Mouse (Mus musculus) neural tube, embryonic 11.5 days (tissue): ENCODE results near the gene Gpr75. TPM values are rescaled to one million over a fixed set of nuclear protein-coding genes. Genes with fewer than 3 reads are reported as not detected.

ENCODE experiments used
- ATAC-seq: fragments of 200-750 bp; cut with Nextera tagmentation; 2 replicates; pipeline ENCODE4 v1.8.0; 2017; ENCODE audit warnings: moderate number of reproducible peaks, mild to moderate bottlenecking, moderate TSS enrichment, moderate library complexity; ENCODE audit not compliant: insufficient read depth, low FRiP score, low TSS enrichment
- DNase-seq: peaks from one replicate; pipeline ENCODE4 v3.0.0-alpha.2; 2015; ENCODE audit warnings: low spot score
- H3K27ac ChIP-seq: fragments of 300-500 bp; sonication (generic); 2 replicates; pipeline ENCODE4 v1.5.1; 2014; ENCODE audit warnings: low read depth, mild to moderate bottlenecking, low read length
- H3K27me3 ChIP-seq: fragments of 300-500 bp; sonication (generic); 2 replicates; pipeline ENCODE4 v1.6.1; 2014; ENCODE audit warnings: mild to moderate bottlenecking, low read length, mixed read lengths; ENCODE audit not compliant: control insufficient read depth, insufficient read depth
- H3K36me3 ChIP-seq: fragments of 300-500 bp; sonication (generic); 2 replicates; pipeline ENCODE4 v1.6.1; 2014; ENCODE audit warnings: mild to moderate bottlenecking, low read length, moderate library complexity, mixed read lengths; ENCODE audit not compliant: control insufficient read depth, insufficient read depth
- H3K4me1 ChIP-seq: fragments of 300-500 bp; sonication (generic); 2 replicates; pipeline ENCODE4 v1.6.1; 2014; ENCODE audit warnings: low read length, mixed read lengths; ENCODE audit not compliant: control insufficient read depth, insufficient read depth
- H3K4me2 ChIP-seq: fragments of 300-500 bp; sonication (generic); 2 replicates; pipeline ENCODE4 v1.6.1; 2014; ENCODE audit warnings: low read depth, mild to moderate bottlenecking, moderate library complexity
- H3K4me3 ChIP-seq: fragments of 300-500 bp; sonication (generic); 2 replicates; pipeline ENCODE4 v1.5.1; 2014; ENCODE audit warnings: low read depth, low read length
- H3K9ac ChIP-seq: fragments of 300-500 bp; sonication (generic); 2 replicates; pipeline ENCODE4 v1.6.1; 2014; ENCODE audit warnings: mild to moderate bottlenecking, low read length
- H3K9me3 ChIP-seq: fragments of 300-500 bp; sonication (generic); 2 replicates; pipeline ENCODE4 v1.6.1; 2016; ENCODE audit warnings: low read length; ENCODE audit not compliant: control insufficient read depth
- WGBS: fragments of 180-500 bp; shearing (Covaris S2); extraction: QIAGEN DNeasy Blood & Tissue Kit; methylation state at CpG from one replicate; pipeline ENCODE4 v1.1.7; 2014; 5-methylcytosine and 5-hydroxymethylcytosine counted together
- polyA plus RNA-seq: library from polyadenylated mRNA; unstranded; fragments of >200 nt; fragmentation: Nextera tagmentation; extraction: Ambion mirVana; gene quantifications from 2 replicates; pipeline ENCODE4 v1.2.1, GENCODE M21; 2014

The Gpr75 gene
- 0.78 and 0.89 TPM in 2 replicates for polyA plus RNA-seq

DNA sequence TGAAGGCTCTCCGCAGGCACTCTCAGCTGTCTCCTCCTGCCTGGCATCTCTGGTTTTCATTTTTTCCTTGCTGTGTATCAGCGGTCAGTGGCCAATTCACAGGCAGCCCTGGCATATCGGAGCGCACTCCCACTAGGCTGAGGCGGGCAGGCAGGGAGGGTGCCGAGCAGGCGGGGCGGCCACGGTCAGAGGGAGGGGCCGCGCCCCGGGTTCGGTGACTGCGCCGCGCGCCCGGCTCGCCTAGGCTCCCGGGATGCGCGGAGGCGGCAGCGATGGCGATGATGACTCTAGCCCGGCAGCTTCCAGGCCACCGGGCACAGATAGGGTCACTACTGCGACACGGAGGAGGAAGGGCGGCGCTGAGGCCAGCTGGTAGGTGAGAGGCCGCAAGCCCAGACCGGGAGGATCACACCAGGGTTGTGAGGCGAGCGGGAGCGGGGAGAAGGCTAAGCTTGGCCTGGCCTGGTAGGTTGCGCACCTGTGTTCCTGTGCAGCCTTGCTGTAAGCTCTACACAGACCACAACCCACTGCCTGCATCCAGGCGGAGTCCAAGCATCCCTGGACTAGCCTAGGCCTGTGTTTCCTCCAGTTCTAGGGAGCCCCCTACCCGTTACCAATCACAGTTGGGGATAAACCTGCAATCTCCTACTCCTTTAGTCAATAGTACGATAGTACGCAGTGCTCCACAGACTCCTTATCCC lies at the start of gene Gpr75, which contains the start of gene Asb3:
Gpr75 (plus strand) TSS at position 188 of the 701 bp plus-strand sequence.
Asb3 (plus strand) TSS at position 246 of the 701 bp plus-strand sequence.
- Histone ChIP-seq H3K4me1 (0 out of 2 replicates have a peak, but pooled peaks cover 5% of the 10 kb centered on the region), H3K27me3 (no peaks in the 10 kb centered on the region), H3K4me3 (peak within 1 kb of the TSS; percentile 41), H3K4me2 (peak within 1 kb of the TSS; percentile 82), H3K27ac (0 out of 2 replicates have a peak within 1 kb of the TSS, but pooled peaks have one; percentile 6), H3K9ac (peak within 1 kb of the TSS; percentile 67), H3K9me3 (no peaks in the 10 kb centered on the region), H3K36me3 (no peaks in the 10 kb centered on the region)
- WGBS = 5% methylated on average over 41 of the region's 41 CpGs
- ATAC-seq (peak; percentile 90), DNase-seq (peak; percentile 68)

GRCm38 (mm10) chr11:30838793-30839192 lies 46.4 kb upstream of the Gpr75 start:
- H3K4me1 ChIP-seq = no peaks in the 10 kb centered on the region
- ATAC-seq (no peak), DNase-seq (no peak)
- 95% methylated on average over 2 of the region's 2 CpGs for WGBS
- H3K27me3 ChIP-seq = no peaks in the 10 kb centered on the region
- no peak overlapping the region for H3K4me3 ChIP-seq
- H3K4me2 ChIP-seq = no peak overlapping the region
- no peak overlapping the region for H3K27ac ChIP-seq
- H3K9me3 ChIP-seq = no peaks in the 10 kb centered on the region
- 0 out of 2 replicates have a peak, but pooled peaks cover 4% of the 10 kb centered on the region for H3K36me3 ChIP-seq
- no peak overlapping the region for H3K9ac ChIP-seq

GRCm38 (mm10) chr11:30844355-30844754 lies 40.8 kb upstream of the Gpr75 start:
- H3K4me3 ChIP-seq = no peak overlapping the region
- no peak overlapping the region for H3K9ac ChIP-seq
- no peaks in the 10 kb centered on the region for H3K9me3 ChIP-seq
- DNase-seq (no peak), ATAC-seq (no peak)
- H3K27me3 ChIP-seq = no peaks in the 10 kb centered on the region
- 0 out of 2 replicates have a peak, but pooled peaks cover 2% of the 10 kb centered on the region for H3K36me3 ChIP-seq
- no peaks in the 10 kb centered on the region for H3K4me1 ChIP-seq
- no peak overlapping the region for H3K27ac ChIP-seq
- no peak overlapping the region for H3K4me2 ChIP-seq
- WGBS = 79% methylated on average over 1 of the region's 1 CpGs

GRCm38 (mm10) chr11:30872425-30872824 lies 12.7 kb upstream of the Gpr75 start:
- no peak for ATAC-seq
- no peaks in the 10 kb centered on the region for H3K9me3 ChIP-seq
- no peak overlapping the region for H3K27ac ChIP-seq
- H3K9ac ChIP-seq = no peak overlapping the region
- no peak overlapping the region for H3K4me2 ChIP-seq
- H3K27me3 ChIP-seq = no peaks in the 10 kb centered on the region
- no peaks in the 10 kb centered on the region; the same call in 1 of the 2 replicates for H3K36me3 ChIP-seq
- no peak overlapping the region for H3K4me3 ChIP-seq
- no peak for DNase-seq
- no peaks in the 10 kb centered on the region for H3K4me1 ChIP-seq

- WGBS = 92% methylated on average over 2 of the region's 2 CpGs
- H3K9ac ChIP-seq = no peak overlapping the region
- DNase-seq = no peak
- H3K36me3 ChIP-seq = no peaks in the 10 kb centered on the region
- no peak overlapping the region for H3K27ac ChIP-seq
- no peak overlapping the region for H3K4me2 ChIP-seq
- H3K4me3 ChIP-seq = no peak overlapping the region
- H3K27me3 ChIP-seq = no peaks in the 10 kb centered on the region
- no peak for ATAC-seq
- no peaks in the 10 kb centered on the region for H3K9me3 ChIP-seq
- 0 out of 2 replicates have a peak, but pooled peaks cover 5% of the 10 kb centered on the region for H3K4me1 ChIP-seq
These were observed 3.0 kb downstream of the Gpr75 start for GRCm38 (mm10) chr11:30888153-30888552.

GRCm38 (mm10) chr11:30896201-30896600 lies 11.0 kb downstream of the Gpr75 start:
- Histone ChIP-seq H3K4me1 (no peaks in the 10 kb centered on the region), H3K4me2 (no peak overlapping the region), H3K27me3 (no peaks in the 10 kb centered on the region), H3K9ac (no peak overlapping the region), H3K27ac (no peak overlapping the region), H3K4me3 (no peak overlapping the region), H3K36me3 (no peaks in the 10 kb centered on the region), H3K9me3 (no peaks in the 10 kb centered on the region)
- 93% methylated on average over 1 of the region's 1 CpGs for WGBS
- ATAC-seq (no peak), DNase-seq (no peak)

DNA sequence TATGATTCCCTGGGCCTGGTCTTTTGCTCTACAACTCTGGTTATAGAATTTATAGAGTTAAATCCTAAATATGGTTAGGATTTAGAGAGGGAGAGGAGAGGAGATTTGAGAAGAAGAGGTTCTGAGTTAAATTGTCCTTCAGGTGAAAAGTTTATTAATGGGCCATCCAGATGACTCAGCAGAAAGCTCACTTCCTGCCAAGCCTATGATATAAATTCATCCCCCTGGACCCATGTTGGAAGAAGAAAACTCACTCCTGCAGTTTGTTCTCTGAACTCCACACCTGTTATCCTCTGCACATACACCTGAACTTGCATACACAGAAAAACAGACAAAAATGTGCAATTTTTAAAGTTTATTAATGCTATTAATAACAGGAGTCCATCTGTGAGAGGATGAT lies 14.2 kb downstream of the Gpr75 start:
- Histone ChIP-seq H3K4me2 (no peak overlapping the region), H3K27me3 (no peaks in the 10 kb centered on the region), H3K27ac (no peak overlapping the region), H3K4me3 (no peak overlapping the region), H3K36me3 (no peaks in the 10 kb centered on the region), H3K4me1 (no peaks in the 10 kb centered on the region), H3K9me3 (no peaks in the 10 kb centered on the region), H3K9ac (no peak overlapping the region)
- DNase-seq (no peak), ATAC-seq (no peak)

- no peaks in the 10 kb centered on the region for H3K36me3 ChIP-seq
- no peak overlapping the region for H3K27ac ChIP-seq
- no peaks in the 10 kb centered on the region for H3K9me3 ChIP-seq
- no peak overlapping the region for H3K4me3 ChIP-seq
- ATAC-seq = no peak
- DNase-seq = no peak
- no peaks in the 10 kb centered on the region for H3K4me1 ChIP-seq
- WGBS = 88% methylated on average over 3 of the region's 3 CpGs
- no peak overlapping the region for H3K4me2 ChIP-seq
- H3K27me3 ChIP-seq = no peaks in the 10 kb centered on the region
- H3K9ac ChIP-seq = no peak overlapping the region
These were observed 27.2 kb downstream of the Gpr75 start for GRCm38 (mm10) chr11:30912311-30912710.

DNA sequence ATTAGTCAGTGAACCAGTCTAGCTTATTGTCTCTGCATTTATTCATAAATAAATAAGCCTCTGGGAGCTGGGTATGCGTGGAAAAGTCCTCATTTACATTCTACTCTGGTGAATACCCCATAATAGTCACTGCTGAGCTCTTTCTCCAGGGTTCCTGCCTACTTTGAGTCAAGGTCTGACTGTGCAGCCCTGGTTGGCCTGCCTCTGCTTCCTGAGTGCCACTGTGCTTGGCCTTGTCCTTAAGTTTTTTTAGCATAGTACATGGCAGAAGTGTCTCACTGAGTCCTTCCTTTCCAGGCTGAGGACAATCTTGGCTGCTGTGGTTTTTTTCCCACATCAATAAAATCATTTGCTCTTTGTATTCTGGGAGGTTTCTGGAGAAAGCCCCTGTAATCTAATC lies 35.5 kb downstream of the Gpr75 start:
- ATAC-seq (no peak), DNase-seq (no peak)
- H3K36me3 ChIP-seq = no peaks in the 10 kb centered on the region
- H3K4me2 ChIP-seq = no peak overlapping the region
- H3K9ac ChIP-seq = no peak overlapping the region
- WGBS = 83% methylated on average over 1 of the region's 1 CpGs
- H3K27ac ChIP-seq = no peak overlapping the region
- no peak overlapping the region for H3K4me3 ChIP-seq
- H3K4me1 ChIP-seq = no peaks in the 10 kb centered on the region
- no peaks in the 10 kb centered on the region for H3K9me3 ChIP-seq
- no peaks in the 10 kb centered on the region for H3K27me3 ChIP-seq
